Mouse (Mus musculus): ENCODE data around the gene Nod2. TPM values are rescaled to one million over a fixed set of nuclear protein-coding genes. Genes with fewer than 3 reads are reported as not detected.

Gene Nod2
- total and polyA plus RNA-seq, 3 experiments, result 0.22 to 0.50 TPM; not detected in 1

GRCm38 (mm10) chr8:88620931-88621330, 26.2 kb upstream of the Nod2 start:
- no peaks in the 10 kb centered on the region for H3K9me3 ChIP-seq (replicated peaks; ENCODE audit: insufficient read depth, low read length)
- H3K4me3 ChIP-seq (ENCODE audit: control insufficient read depth in 1 of 2, insufficient read depth in 1 of 2, low read depth in 2 of 2, low read length in 2 of 2), result peak overlapping the region in 1 of 2 experiments; percentile 26; a peak in 1 of 4 replicates
- no peaks in the 10 kb centered on the region for H3K79me2 ChIP-seq (ENCODE audit: control insufficient read depth, insufficient read depth, low read length, poor library complexity)
- no peak overlapping the region for H3K9ac ChIP-seq (ENCODE audit: control insufficient read depth, low read depth, low read length, poor library complexity, severe bottlenecking)
- H3K4me1 ChIP-seq (ENCODE audit: control insufficient read depth in 1 of 2, insufficient read depth in 2 of 2, low read length in 2 of 2), result no peaks in the 10 kb centered on the region
- no peak for DNase-seq (ENCODE audit: low read depth, low spot score)
- H3K27ac ChIP-seq (ENCODE audit: control insufficient read depth, low read depth, low read length), result no peak overlapping the region
- H3K36me3 ChIP-seq (ENCODE audit: control insufficient read depth in 1 of 2, insufficient read depth in 2 of 2, low read length in 2 of 2), result no peaks in the 10 kb centered on the region
- no peaks in the 10 kb centered on the region for H3K27me3 ChIP-seq (ENCODE audit: control insufficient read depth in 1 of 2, insufficient read depth in 2 of 2, low read length in 2 of 2)
- no peak for TF ChIP-seq ZNF384 (IDR thresholded peaks at IDR 0.05; ENCODE audit: low read depth, low read length)

- Histone ChIP-seq H3K27me3 (ENCODE audit: control insufficient read depth in 1 of 2, insufficient read depth in 2 of 2, low read length in 2 of 2) (no peaks in the 10 kb centered on the region), H3K4me1 (ENCODE audit: control insufficient read depth in 1 of 2, insufficient read depth in 2 of 2, low read length in 2 of 2) (no peaks in the 10 kb centered on the region), H3K79me2 (ENCODE audit: control insufficient read depth, insufficient read depth, low read length, poor library complexity) (no peaks in the 10 kb centered on the region), H3K36me3 (ENCODE audit: control insufficient read depth in 1 of 2, insufficient read depth in 2 of 2, low read length in 2 of 2) (no peaks in the 10 kb centered on the region; a peak in 1 of 4 replicates), H3K27ac (ENCODE audit: control insufficient read depth, low read depth, low read length) (no peak overlapping the region), H3K4me3 (ENCODE audit: control insufficient read depth in 1 of 2, insufficient read depth in 1 of 2, low read depth in 2 of 2, low read length in 2 of 2) (peak overlapping the region in 1 of 2 experiments; percentile 26; a peak in 1 of 4 replicates), H3K9ac (ENCODE audit: control insufficient read depth, low read depth, low read length, poor library complexity, severe bottlenecking) (no peak overlapping the region), H3K9me3 (replicated peaks; ENCODE audit: insufficient read depth, low read length) (no peaks in the 10 kb centered on the region)
- no peak for TF ChIP-seq BHLHE40 (IDR thresholded peaks at IDR 0.05; ENCODE audit: borderline replicate concordance, low read depth, low read length)
- no peak for TF ChIP-seq NELFE (IDR thresholded peaks at IDR 0.05; ENCODE audit: low read depth, low read length)
- TF ChIP-seq MXI1 (IDR thresholded peaks at IDR 0.05; ENCODE audit: low read depth, low read length), result no peak
- peak; percentile 63 to 75 (median 66) for TF ChIP-seq CTCF (IDR thresholded peaks at IDR 0.05 in 2 of 3, conservative IDR thresholded peaks at IDR 0.05 in 1 of 3; ENCODE audit: control insufficient read depth in 1 of 3, insufficient read depth in 1 of 3, low read depth in 2 of 3, low read length in 3 of 3, poor library complexity in 1 of 3, severe bottlenecking in 1 of 3)
- TF ChIP-seq USF2 (IDR thresholded peaks at IDR 0.05; ENCODE audit: borderline replicate concordance in 1 of 2, insufficient read depth in 1 of 2, low read depth in 1 of 2, low read length in 2 of 2), result no peak
- no peak for TF ChIP-seq MAFK (IDR thresholded peaks at IDR 0.05; ENCODE audit: borderline replicate concordance, low read depth, low read length)
- peak; percentile 65 for TF ChIP-seq SMC3 (IDR thresholded peaks at IDR 0.05; ENCODE audit: low read depth, low read length)
- TF ChIP-seq MYC (IDR thresholded peaks at IDR 0.05; ENCODE audit: low read depth, low read length), result no peak
- TF ChIP-seq NRF1 (IDR thresholded peaks at IDR 0.05; ENCODE audit: insufficient read depth, low read depth, low read length, poor library complexity, severe bottlenecking), result no peak
- TF ChIP-seq ZC3H11A (IDR thresholded peaks at IDR 0.05; ENCODE audit: low read depth, low read length), result peak; percentile 45; the same call in 1 of the 2 replicates
- no peak for TF ChIP-seq RCOR1 (IDR thresholded peaks at IDR 0.05; ENCODE audit: low read depth, low read length)
- peak; percentile 61 for TF ChIP-seq RAD21 (IDR thresholded peaks at IDR 0.05; ENCODE audit: low read depth, low read length)
- DNase-seq (ENCODE audit: low read depth, low spot score), result peak; percentile 59
Measured at GRCm38 (mm10) chr8:88621408-88621807, 25.7 kb upstream of the Nod2 start.

DNA sequence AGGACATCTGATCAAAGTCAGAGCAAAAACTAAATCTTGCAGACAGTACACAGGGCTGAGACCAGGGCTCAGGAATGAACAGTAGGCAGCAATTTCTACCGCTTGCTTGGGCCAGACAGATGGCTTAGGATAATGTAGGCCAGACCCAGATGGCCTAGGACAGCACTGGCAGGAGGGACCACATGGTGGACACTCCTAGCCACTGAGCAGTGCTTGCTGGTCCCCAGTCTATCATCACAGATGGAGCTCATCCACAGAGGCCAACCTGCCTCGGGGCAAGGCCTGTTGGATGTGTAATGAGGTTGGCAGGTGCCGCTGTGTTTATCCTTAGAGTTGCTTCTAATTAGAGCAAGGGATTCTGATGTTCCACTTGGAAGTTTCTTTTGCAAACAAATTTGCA, 23.8 kb upstream of the Nod2 start:
- H3K27me3 ChIP-seq (ENCODE audit: control insufficient read depth in 1 of 2, insufficient read depth in 2 of 2, low read length in 2 of 2), result no peaks in the 10 kb centered on the region; a peak in 1 of 4 replicates
- no peaks in the 10 kb centered on the region; a peak in 1 of 4 replicates for H3K36me3 ChIP-seq (ENCODE audit: control insufficient read depth in 1 of 2, insufficient read depth in 2 of 2, low read length in 2 of 2)
- DNase-seq (ENCODE audit: low read depth, low spot score), result no peak
- H3K9ac ChIP-seq (ENCODE audit: control insufficient read depth, low read depth, low read length, poor library complexity, severe bottlenecking), result no peak overlapping the region
- H3K4me3 ChIP-seq (ENCODE audit: control insufficient read depth in 1 of 2, insufficient read depth in 1 of 2, low read depth in 2 of 2, low read length in 2 of 2), result no peak overlapping the region
- H3K9me3 ChIP-seq (replicated peaks; ENCODE audit: insufficient read depth, low read length), result no peaks in the 10 kb centered on the region
- H3K27ac ChIP-seq (ENCODE audit: control insufficient read depth, low read depth, low read length), result no peak overlapping the region
- H3K79me2 ChIP-seq (ENCODE audit: control insufficient read depth, insufficient read depth, low read length, poor library complexity), result no peaks in the 10 kb centered on the region
- no peaks in the 10 kb centered on the region for H3K4me1 ChIP-seq (ENCODE audit: control insufficient read depth in 1 of 2, insufficient read depth in 2 of 2, low read length in 2 of 2)
- no peak for TF ChIP-seq USF1 (IDR thresholded peaks at IDR 0.05; ENCODE audit: low read depth, low read length)
- no peak for TF ChIP-seq CTCF (IDR thresholded peaks at IDR 0.05 in 2 of 3, conservative IDR thresholded peaks at IDR 0.05 in 1 of 3; ENCODE audit: control insufficient read depth in 1 of 3, insufficient read depth in 1 of 3, low read depth in 2 of 3, low read length in 3 of 3, poor library complexity in 1 of 3, severe bottlenecking in 1 of 3)
- TF ChIP-seq MEF2A (IDR thresholded peaks at IDR 0.05; ENCODE audit: extremely low read depth, insufficient replicate concordance, low read depth, low read length, poor library complexity, severe bottlenecking), result no peak
- TF ChIP-seq GATA1 (IDR thresholded peaks at IDR 0.05; ENCODE audit: low read depth, low read length), result no peak
- no peak for TF ChIP-seq MAZ (IDR thresholded peaks at IDR 0.05; ENCODE audit: low read depth, low read length)
- TF ChIP-seq NRF1 (IDR thresholded peaks at IDR 0.05; ENCODE audit: insufficient read depth, low read depth, low read length, poor library complexity, severe bottlenecking), result no peak
- no peak for TF ChIP-seq CHD1 (IDR thresholded peaks at IDR 0.05; ENCODE audit: low read depth, low read length)
- TF ChIP-seq UBTF (IDR thresholded peaks at IDR 0.05; ENCODE audit: borderline replicate concordance, insufficient read depth, low read depth, low read length), result no peak
- TF ChIP-seq JUND (IDR thresholded peaks at IDR 0.05; ENCODE audit: low read depth, low read length), result no peak
- no peak for TF ChIP-seq KAT2A (conservative IDR thresholded peaks at IDR 0.05; ENCODE audit: low read depth, low read length)
- TF ChIP-seq CHD2 (IDR thresholded peaks at IDR 0.05; ENCODE audit: low read length), result no peak
- TF ChIP-seq ELF1 (IDR thresholded peaks at IDR 0.05; ENCODE audit: low read depth, low read length), result no peak
- no peak for TF ChIP-seq SIN3A (IDR thresholded peaks at IDR 0.05; ENCODE audit: low read length)
- TF ChIP-seq MYC (IDR thresholded peaks at IDR 0.05; ENCODE audit: low read depth, low read length), result no peak
- no peak for TF ChIP-seq TCF12 (IDR thresholded peaks at IDR 0.05; ENCODE audit: low read depth, low read length)
